Mouse (Mus musculus): Measurements from ENCODE around the gene Snd1. TPM values are rescaled to one million over a fixed set of nuclear protein-coding genes. Genes with fewer than 3 reads are reported as not detected.

Gene Snd1
- total and polyA plus RNA-seq, 3 experiments, result 97.4 to 153 (median 109) TPM

DNA sequence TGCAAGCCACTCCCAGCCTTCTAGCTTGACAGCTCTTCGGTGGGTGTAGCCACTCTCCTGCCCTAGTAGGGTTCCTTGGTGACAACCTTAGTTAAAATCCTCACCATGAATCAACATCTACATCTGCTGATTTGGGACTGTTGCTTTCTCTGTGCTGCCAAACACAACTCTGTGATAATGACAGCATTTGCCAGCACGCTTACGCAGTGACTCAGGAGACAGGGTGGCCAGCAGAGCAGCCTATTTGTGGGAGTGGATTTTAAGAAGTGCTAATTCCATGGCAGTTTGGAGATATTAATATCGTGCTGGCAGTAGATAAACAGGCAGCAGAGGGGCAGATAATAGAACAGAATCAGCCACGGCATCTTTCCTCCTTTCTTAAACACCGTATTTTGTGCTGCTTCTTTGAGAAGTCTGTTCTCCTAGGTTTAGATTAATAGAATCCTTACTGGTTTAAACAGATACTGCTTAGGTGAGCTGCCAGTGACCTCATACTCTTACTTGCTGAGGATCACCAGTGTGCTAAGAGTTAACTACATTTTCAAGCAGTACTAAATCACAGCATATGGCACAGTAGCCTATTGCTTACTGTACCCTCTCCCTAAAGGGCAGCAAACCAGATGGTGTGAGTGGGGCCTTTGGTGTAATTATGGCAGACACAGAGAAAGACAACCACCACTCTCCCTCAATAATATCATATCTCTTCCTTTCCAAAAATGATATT, 230.6 kb downstream of the Snd1 start:
- H3K27me3 ChIP-seq (ENCODE audit: insufficient read depth, low read length), result no peaks in the 10 kb centered on the region
- H3K36me3 ChIP-seq (replicated peaks), result peaks cover 71% of the 10 kb centered on the region
- TF ChIP-seq CTCF (IDR thresholded peaks at IDR 0.05; ENCODE audit: low read depth, low read length), result no peak
- TF ChIP-seq GATA1 (IDR thresholded peaks at IDR 0.05; ENCODE audit: borderline replicate concordance, low read length), result no peak
- TF ChIP-seq TAL1 (conservative IDR thresholded peaks at IDR 0.05; ENCODE audit: low read depth, low read length), result no peak
- TF ChIP-seq GATA2 (IDR thresholded peaks at IDR 0.05; ENCODE audit: borderline replicate concordance, low read depth, low read length), result no peak
- TF ChIP-seq POLR2AphosphoS5 (IDR thresholded peaks at IDR 0.05; ENCODE audit: insufficient replicate concordance, low read depth, low read length), result no peak
- peaks cover 9% of the 10 kb centered on the region for H3K4me1 ChIP-seq (ENCODE audit: insufficient read depth, low read depth, low read length)
- ATAC-seq (ENCODE audit: extremely low read depth, insufficient number of reproducible peaks, low FRiP score, poor library complexity, severe bottlenecking) (no peak), DNase-seq (ENCODE audit: low spot score) (no peak)
- H3K4me3 ChIP-seq (ENCODE audit: low read depth, low read length), result no peak overlapping the region
- H3K9me3 ChIP-seq (replicated peaks), result no peaks in the 10 kb centered on the region

DNA sequence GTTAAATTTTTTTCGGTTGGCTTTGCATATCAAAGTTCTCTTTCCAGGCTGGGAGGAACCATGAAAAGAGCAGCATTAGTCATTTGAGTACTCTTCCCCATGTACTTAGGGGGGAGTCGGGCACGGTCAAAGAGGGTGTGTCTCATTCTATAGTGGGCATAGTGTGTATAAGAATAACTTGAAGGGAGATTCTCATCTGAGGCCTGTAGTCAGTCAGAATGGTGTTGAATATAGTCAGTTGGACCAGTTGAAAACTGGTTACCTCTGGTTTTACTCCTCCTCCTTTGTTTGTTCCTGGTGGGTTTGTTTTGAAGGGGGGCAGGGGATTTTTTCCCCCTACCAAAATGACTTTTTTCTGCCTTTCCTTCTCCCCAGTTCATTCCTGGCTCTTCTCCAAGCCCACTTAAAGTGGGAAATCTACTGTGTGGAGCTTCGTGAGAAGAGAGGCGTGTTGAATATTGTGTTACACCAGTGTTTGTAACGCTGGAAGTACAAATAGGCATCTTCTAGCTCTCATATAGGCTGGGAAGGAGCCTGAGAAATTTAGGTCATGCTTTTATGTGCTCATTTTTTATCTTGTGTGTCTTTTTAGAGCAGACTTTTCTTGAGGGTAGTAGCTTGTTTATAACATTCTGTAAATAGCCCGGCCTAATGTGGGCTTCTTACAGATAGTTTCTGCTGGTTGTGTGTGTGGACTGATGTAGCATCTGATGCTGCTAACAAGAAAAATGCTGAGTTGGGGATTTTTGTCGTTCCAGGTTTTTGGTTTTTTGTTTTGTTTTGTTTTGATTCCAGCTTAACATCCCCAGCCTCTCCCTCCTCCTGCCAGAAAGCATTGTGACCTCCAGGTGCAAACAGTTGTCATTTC, 231.4 kb downstream of the Snd1 start:
- Histone ChIP-seq H3K4me3 (ENCODE audit: low read depth, low read length) (no peak overlapping the region), H3K4me1 (ENCODE audit: insufficient read depth, low read depth, low read length) (peaks cover 9% of the 10 kb centered on the region), H3K9me3 (replicated peaks) (no peaks in the 10 kb centered on the region), H3K36me3 (replicated peaks) (peaks cover 72% of the 10 kb centered on the region), H3K27me3 (ENCODE audit: insufficient read depth, low read length) (no peaks in the 10 kb centered on the region)
- DNase-seq (ENCODE audit: low spot score), result no peak
- ATAC-seq (ENCODE audit: extremely low read depth, insufficient number of reproducible peaks, low FRiP score, poor library complexity, severe bottlenecking), result no peak
- TF ChIP-seq POLR2AphosphoS5 (IDR thresholded peaks at IDR 0.05; ENCODE audit: insufficient replicate concordance, low read depth, low read length), result no peak
- TF ChIP-seq GATA1 (IDR thresholded peaks at IDR 0.05; ENCODE audit: borderline replicate concordance, low read length), result no peak
- no peak for TF ChIP-seq GATA2 (IDR thresholded peaks at IDR 0.05; ENCODE audit: borderline replicate concordance, low read depth, low read length)
- TF ChIP-seq CTCF (IDR thresholded peaks at IDR 0.05; ENCODE audit: low read depth, low read length), result no peak
- TF ChIP-seq TAL1 (conservative IDR thresholded peaks at IDR 0.05; ENCODE audit: low read depth, low read length), result no peak

DNA sequence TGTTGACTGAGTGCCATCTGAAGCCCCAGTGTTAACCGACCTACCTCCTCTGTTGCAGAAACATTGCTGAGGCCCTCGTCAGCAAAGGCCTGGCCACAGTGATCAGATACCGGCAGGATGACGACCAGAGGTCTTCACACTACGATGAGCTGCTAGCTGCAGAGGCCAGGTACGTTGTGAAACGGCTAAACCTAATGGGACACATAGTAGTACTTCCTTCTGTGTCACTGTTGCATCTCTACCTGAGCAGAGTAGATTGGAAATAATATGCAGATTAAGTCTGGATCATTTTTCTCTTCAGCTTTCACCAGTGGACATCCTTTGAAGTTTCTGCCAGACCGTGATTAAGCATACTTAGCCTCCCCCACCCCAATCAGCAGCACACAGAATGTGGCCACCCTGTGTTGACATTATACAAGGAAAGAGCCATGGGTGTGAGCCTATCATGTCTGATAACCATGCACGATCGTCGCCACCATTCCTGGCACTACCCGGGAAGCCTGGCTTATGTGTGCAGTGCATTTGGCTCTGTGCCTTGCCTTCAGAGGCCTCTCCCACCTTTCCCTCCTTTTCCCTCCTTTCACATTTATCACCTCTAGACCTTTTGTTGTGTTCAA, 232.1 kb downstream of the Snd1 start:
- peaks cover 9% of the 10 kb centered on the region for H3K4me1 ChIP-seq (ENCODE audit: insufficient read depth, low read depth, low read length)
- H3K27me3 ChIP-seq (ENCODE audit: insufficient read depth, low read length), result no peaks in the 10 kb centered on the region
- H3K9me3 ChIP-seq (replicated peaks), result no peaks in the 10 kb centered on the region
- TF ChIP-seq CTCF (IDR thresholded peaks at IDR 0.05; ENCODE audit: low read depth, low read length) (no peak), GATA2 (IDR thresholded peaks at IDR 0.05; ENCODE audit: borderline replicate concordance, low read depth, low read length) (no peak), GATA1 (IDR thresholded peaks at IDR 0.05; ENCODE audit: borderline replicate concordance, low read length) (no peak), POLR2AphosphoS5 (IDR thresholded peaks at IDR 0.05; ENCODE audit: insufficient replicate concordance, low read depth, low read length) (no peak)
- ATAC-seq (ENCODE audit: extremely low read depth, insufficient number of reproducible peaks, low FRiP score, poor library complexity, severe bottlenecking) (no peak), DNase-seq (ENCODE audit: low spot score) (no peak)
- H3K36me3 ChIP-seq (replicated peaks), result peaks cover 76% of the 10 kb centered on the region
- H3K4me3 ChIP-seq (ENCODE audit: low read depth, low read length), result no peak overlapping the region

DNA sequence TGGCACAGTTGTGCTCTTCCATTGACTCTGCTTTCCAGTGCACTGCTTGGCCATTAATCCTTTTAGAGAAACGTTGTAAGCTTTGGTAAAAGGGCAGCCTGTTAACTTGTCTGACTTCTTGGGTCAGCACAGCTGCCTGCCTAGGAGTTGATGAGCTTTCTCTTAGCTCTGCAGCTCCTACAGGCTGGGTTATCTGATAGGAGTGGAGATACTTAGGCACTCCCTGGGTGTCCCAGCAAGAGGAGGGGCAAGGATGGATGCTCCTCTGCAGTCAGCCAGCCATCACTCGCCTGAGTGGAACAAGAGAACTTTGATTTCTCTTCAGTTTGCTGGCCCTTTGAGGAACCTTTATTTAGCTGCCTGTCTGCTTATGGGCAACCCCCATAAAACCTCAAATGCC, 235.1 kb downstream of the Snd1 start:
- TF ChIP-seq POLR2AphosphoS5 (IDR thresholded peaks at IDR 0.05; ENCODE audit: insufficient replicate concordance, low read depth, low read length) (no peak), GATA2 (IDR thresholded peaks at IDR 0.05; ENCODE audit: borderline replicate concordance, low read depth, low read length) (no peak), GATA1 (IDR thresholded peaks at IDR 0.05; ENCODE audit: borderline replicate concordance, low read length) (no peak), CTCF (IDR thresholded peaks at IDR 0.05; ENCODE audit: low read depth, low read length) (no peak), TAL1 (conservative IDR thresholded peaks at IDR 0.05; ENCODE audit: low read depth, low read length) (no peak)
- no peak overlapping the region for H3K4me3 ChIP-seq (ENCODE audit: low read depth, low read length)
- H3K36me3 ChIP-seq (replicated peaks), result peaks cover 89% of the 10 kb centered on the region
- ATAC-seq (ENCODE audit: extremely low read depth, insufficient number of reproducible peaks, low FRiP score, poor library complexity, severe bottlenecking), result no peak
- H3K27me3 ChIP-seq (ENCODE audit: insufficient read depth, low read length), result no peaks in the 10 kb centered on the region
- no peaks in the 10 kb centered on the region for H3K9me3 ChIP-seq (replicated peaks)
- no peak for DNase-seq (ENCODE audit: low spot score)
- H3K4me1 ChIP-seq (ENCODE audit: insufficient read depth, low read depth, low read length), result peaks cover 4% of the 10 kb centered on the region

DNA sequence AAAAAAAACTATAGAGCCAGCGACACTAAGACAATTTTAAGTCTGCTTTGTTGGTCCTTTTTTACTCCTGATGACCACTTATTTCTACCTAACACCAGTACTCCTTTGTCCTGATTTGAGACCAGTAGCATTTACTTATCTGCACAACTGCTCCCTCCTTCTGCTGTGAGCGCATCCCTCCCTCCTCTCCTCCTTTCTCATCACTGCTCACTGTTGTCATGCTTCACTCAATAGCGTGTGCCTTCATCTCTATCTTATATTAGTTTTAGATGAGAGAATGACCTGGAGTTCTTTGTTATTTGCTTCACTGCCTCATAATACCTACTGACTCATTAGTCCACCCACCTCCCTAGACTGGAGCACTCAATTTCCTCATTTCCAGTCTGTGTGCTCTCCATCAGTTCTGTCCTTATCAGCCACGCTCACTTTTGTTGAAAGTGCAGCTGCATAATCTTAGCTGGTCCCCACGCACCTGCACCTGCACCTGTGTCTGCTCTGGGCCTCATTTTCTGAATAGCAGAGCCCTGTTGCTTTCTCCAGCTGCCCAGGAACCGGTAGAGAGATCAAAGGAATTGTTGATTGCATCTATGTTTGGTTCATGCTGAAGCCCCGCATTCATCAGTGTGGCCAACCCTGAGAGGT, 242.4 kb downstream of the Snd1 start:
- DNase-seq (ENCODE audit: low spot score) (no peak), ATAC-seq (ENCODE audit: extremely low read depth, insufficient number of reproducible peaks, low FRiP score, poor library complexity, severe bottlenecking) (no peak)
- H3K4me3 ChIP-seq (ENCODE audit: low read depth, low read length), result no peak overlapping the region
- H3K4me1 ChIP-seq (ENCODE audit: insufficient read depth, low read depth, low read length), result peaks cover 5% of the 10 kb centered on the region
- no peaks in the 10 kb centered on the region for H3K9me3 ChIP-seq (replicated peaks)
- no peak for TF ChIP-seq TAL1 (conservative IDR thresholded peaks at IDR 0.05; ENCODE audit: low read depth, low read length)
- no peak for TF ChIP-seq CTCF (IDR thresholded peaks at IDR 0.05; ENCODE audit: low read depth, low read length)
- no peak for TF ChIP-seq GATA1 (IDR thresholded peaks at IDR 0.05; ENCODE audit: borderline replicate concordance, low read length)
- no peaks in the 10 kb centered on the region for H3K27me3 ChIP-seq (ENCODE audit: insufficient read depth, low read length)
- H3K36me3 ChIP-seq (replicated peaks), result peaks cover 60% of the 10 kb centered on the region

DNA sequence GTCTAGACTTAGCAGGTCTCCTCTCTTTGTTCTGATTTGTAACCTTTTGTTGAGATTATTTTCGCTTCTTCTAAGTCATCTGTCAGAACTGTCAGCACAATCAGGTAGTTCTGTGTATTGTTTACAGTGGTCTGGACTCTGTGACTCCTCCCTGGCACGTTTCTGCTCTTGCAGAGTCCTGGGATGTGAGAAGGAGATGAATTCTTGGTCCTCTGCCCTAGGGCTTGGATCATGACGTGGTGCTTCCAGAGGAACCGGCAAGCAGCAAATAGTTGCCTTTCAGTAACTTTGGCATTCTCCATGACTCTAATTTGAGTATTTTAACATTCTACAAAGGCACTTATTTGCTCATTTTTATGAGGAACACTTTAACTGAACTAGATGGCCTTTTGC, 242.9 kb downstream of the Snd1 start:
- DNase-seq (ENCODE audit: low spot score) (no peak), ATAC-seq (ENCODE audit: extremely low read depth, insufficient number of reproducible peaks, low FRiP score, poor library complexity, severe bottlenecking) (no peak)
- no peaks in the 10 kb centered on the region for H3K9me3 ChIP-seq (replicated peaks)
- H3K4me3 ChIP-seq (ENCODE audit: low read depth, low read length), result no peak overlapping the region
- H3K36me3 ChIP-seq (replicated peaks), result peaks cover 56% of the 10 kb centered on the region
- H3K4me1 ChIP-seq (ENCODE audit: insufficient read depth, low read depth, low read length), result peaks cover 7% of the 10 kb centered on the region
- TF ChIP-seq POLR2AphosphoS5 (IDR thresholded peaks at IDR 0.05; ENCODE audit: insufficient replicate concordance, low read depth, low read length), result no peak
- no peak for TF ChIP-seq GATA2 (IDR thresholded peaks at IDR 0.05; ENCODE audit: borderline replicate concordance, low read depth, low read length)
- TF ChIP-seq TAL1 (conservative IDR thresholded peaks at IDR 0.05; ENCODE audit: low read depth, low read length), result no peak
- TF ChIP-seq GATA1 (IDR thresholded peaks at IDR 0.05; ENCODE audit: borderline replicate concordance, low read length), result no peak
- TF ChIP-seq CTCF (IDR thresholded peaks at IDR 0.05; ENCODE audit: low read depth, low read length), result no peak
- no peaks in the 10 kb centered on the region for H3K27me3 ChIP-seq (ENCODE audit: insufficient read depth, low read length)

Data from G1E (cell line).